Mouse (Mus musculus) midbrain, postnatal 0 days (tissue): ENCODE data around the gene Itsn2. TPM values are rescaled to one million over a fixed set of nuclear protein-coding genes. Genes with fewer than 3 reads are reported as not detected.

Source experiments
- ATAC-seq: fragments of 200-750 bp; cut with Nextera tagmentation; 2 replicates; pipeline ENCODE4 v1.8.0; 2017; ENCODE audit warnings: moderate number of reproducible peaks, mild to moderate bottlenecking, moderate TSS enrichment, moderate library complexity; ENCODE audit not compliant: low FRiP score
- DNase-seq: peaks from one replicate; pipeline ENCODE4 v3.0.0-alpha.2; 2015; ENCODE audit warnings: low spot score
- H3K27ac ChIP-seq: fragments of 300-500 bp; sonication (generic); 2 replicates; pipeline ENCODE4 v1.5.1; 2014; ENCODE audit warnings: low read depth, mild to moderate bottlenecking, low read length, mixed read lengths
- H3K27me3 ChIP-seq: fragments of 300-500 bp; sonication (generic); 2 replicates; pipeline ENCODE4 v1.6.1; 2014; ENCODE audit warnings: low read length, control low read depth, mixed read lengths; ENCODE audit not compliant: insufficient read depth
- H3K36me3 ChIP-seq: fragments of 300-500 bp; sonication (generic); 2 replicates; pipeline ENCODE4 v1.6.1; 2014; ENCODE audit warnings: low read length, control low read depth, mixed read lengths; ENCODE audit not compliant: insufficient read depth
- H3K4me1 ChIP-seq: fragments of 300-500 bp; sonication (generic); 2 replicates; pipeline ENCODE4 v1.6.1; 2014; ENCODE audit warnings: mild to moderate bottlenecking, control low read depth, antibody characterized with exemption, low read length, mixed read lengths; ENCODE audit not compliant: insufficient read depth
- H3K4me2 ChIP-seq: fragments of 300-500 bp; sonication (generic); 2 replicates; pipeline ENCODE4 v1.6.1; 2014; ENCODE audit warnings: low read depth, mild to moderate bottlenecking, low read length, mixed read lengths; ENCODE audit not compliant: poor library complexity, severe bottlenecking
- H3K4me3 ChIP-seq: fragments of 300-500 bp; sonication (generic); 2 replicates; pipeline ENCODE4 v1.5.1; 2014; ENCODE audit warnings: low read depth, mild to moderate bottlenecking, low read length, moderate library complexity
- H3K9ac ChIP-seq: fragments of 300-500 bp; sonication (generic); replicated peaks from 2 replicates; pipeline ENCODE4 v1.6.1; 2014; ENCODE audit warnings: mild to moderate bottlenecking, low read length, moderate library complexity, mixed read lengths; ENCODE audit not compliant: poor library complexity, severe bottlenecking
- H3K9me3 ChIP-seq: fragments of 300-500 bp; sonication (generic); 2 replicates; pipeline ENCODE4 v1.6.1; 2016; ENCODE audit warnings: low read length, control low read depth
- CTCF ChIP-seq: IDR thresholded peaks from 2 replicates; pipeline ENCODE4 v1.5.1; 2016; ENCODE audit warnings: antibody characterized with exemption, mild to moderate bottlenecking
- WGBS: fragments of 180-500 bp; shearing (Covaris S2); extraction: QIAGEN DNeasy Blood & Tissue Kit; methylation state at CpG from one replicate; pipeline ENCODE4 v1.1.7; 2014; 5-methylcytosine and 5-hydroxymethylcytosine counted together
- polyA plus RNA-seq: library from polyadenylated mRNA; unstranded; fragments of >200 nt; fragmentation: Nextera tagmentation; extraction: Ambion mirVana; gene quantifications from 2 replicates; pipeline ENCODE4 v1.2.1, GENCODE M21; 2015
- total RNA-seq: library from RNA; depleted of rRNA; stranded (reverse); fragments of >200 nt; gene quantifications from 2 replicates; pipeline ENCODE4 v1.2.3, GENCODE M21; 2014

The Itsn2 gene
- total and polyA plus RNA-seq, 2 experiments from 2014 or later = 20.6 to 27.1 TPM

GRCm38 (mm10) chr12:4706901-4707300, 114.5 kb downstream of the Itsn2 start:
- no peak for TF ChIP-seq CTCF
- H3K9me3 ChIP-seq = no peaks in the 10 kb centered on the region
- no peak overlapping the region for H3K27ac ChIP-seq
- peaks cover 46% of the 10 kb centered on the region for H3K36me3 ChIP-seq
- H3K4me2 ChIP-seq = no peak overlapping the region
- 90% methylated on average over 10 of the region's 10 CpGs for WGBS
- ATAC-seq = no peak
- DNase-seq = no peak
- H3K4me1 ChIP-seq = no peaks in the 10 kb centered on the region
- H3K4me3 ChIP-seq = no peak overlapping the region
- no peaks in the 10 kb centered on the region for H3K27me3 ChIP-seq
- H3K9ac ChIP-seq = no peak overlapping the region

- Histone ChIP-seq H3K36me3 (peaks cover 47% of the 10 kb centered on the region), H3K27ac (no peak overlapping the region), H3K27me3 (no peaks in the 10 kb centered on the region), H3K4me3 (no peak overlapping the region), H3K4me2 (no peak overlapping the region), H3K4me1 (no peaks in the 10 kb centered on the region), H3K9me3 (no peaks in the 10 kb centered on the region), H3K9ac (no peak overlapping the region)
- DNase-seq (no peak), ATAC-seq (no peak)
- WGBS = 95% methylated on average over 14 of the region's 14 CpGs
- TF ChIP-seq CTCF = no peak
Measured at GRCm38 (mm10) chr12:4707488-4708017, 115.1 kb downstream of the Itsn2 start.

- ATAC-seq = no peak
- H3K4me2 ChIP-seq = no peak overlapping the region
- peaks cover 51% of the 10 kb centered on the region for H3K36me3 ChIP-seq
Measured at GRCm38 (mm10) chr12:4708296-4708695, 115.9 kb downstream of the Itsn2 start.

GRCm38 (mm10) chr12:4708881-4709604, 116.6 kb downstream of the Itsn2 start:
- Histone ChIP-seq H3K4me2 (no peak overlapping the region), H3K9ac (no peak overlapping the region), H3K27me3 (no peaks in the 10 kb centered on the region), H3K9me3 (no peaks in the 10 kb centered on the region), H3K27ac (no peak overlapping the region), H3K4me1 (no peaks in the 10 kb centered on the region), H3K4me3 (no peak overlapping the region), H3K36me3 (peaks cover 53% of the 10 kb centered on the region)
- ATAC-seq = peak; percentile 49; the same call in 1 of the 2 replicates
- WGBS = 77% methylated on average over 8 of the region's 8 CpGs
- DNase-seq = peak; percentile 64
- no peak for TF ChIP-seq CTCF

More at GRCm38 (mm10) chr12:4708296-4708695, 115.9 kb downstream of the Itsn2 start:
- no peak for DNase-seq
- H3K4me1 ChIP-seq = no peaks in the 10 kb centered on the region
- H3K9me3 ChIP-seq = no peaks in the 10 kb centered on the region
- no peak overlapping the region for H3K27ac ChIP-seq
- H3K27me3 ChIP-seq = no peaks in the 10 kb centered on the region
- WGBS = 95% methylated on average over 4 of the region's 4 CpGs
- TF ChIP-seq CTCF = no peak
- no peak overlapping the region for H3K9ac ChIP-seq
- H3K4me3 ChIP-seq = no peak overlapping the region

- H3K4me2 ChIP-seq = no peak overlapping the region
- no peaks in the 10 kb centered on the region for H3K4me1 ChIP-seq
- H3K27me3 ChIP-seq = no peaks in the 10 kb centered on the region
- 90% methylated on average over 7 of the region's 7 CpGs for WGBS
- H3K9ac ChIP-seq = no peak overlapping the region
- H3K9me3 ChIP-seq = no peaks in the 10 kb centered on the region
- peaks cover 56% of the 10 kb centered on the region for H3K36me3 ChIP-seq
- no peak overlapping the region for H3K27ac ChIP-seq
- ATAC-seq (no peak), DNase-seq (no peak)
- H3K4me3 ChIP-seq = no peak overlapping the region
- no peak for TF ChIP-seq CTCF
Measured at GRCm38 (mm10) chr12:4709926-4710325, 117.5 kb downstream of the Itsn2 start.

- 87% methylated on average over 4 of the region's 4 CpGs for WGBS
- Histone ChIP-seq H3K9ac (no peak overlapping the region), H3K4me3 (no peak overlapping the region), H3K36me3 (peaks cover 42% of the 10 kb centered on the region), H3K4me1 (no peaks in the 10 kb centered on the region), H3K27ac (no peak overlapping the region), H3K4me2 (no peak overlapping the region), H3K27me3 (no peaks in the 10 kb centered on the region), H3K9me3 (no peaks in the 10 kb centered on the region)
- TF ChIP-seq CTCF = no peak
- ATAC-seq = no peak
- no peak for DNase-seq
Measured at GRCm38 (mm10) chr12:4713361-4713760, 120.9 kb downstream of the Itsn2 start.
